Mouse (Mus musculus) Patski (cell line): ENCODE results near the gene Galnt18. TPM values are rescaled to one million over a fixed set of nuclear protein-coding genes. Genes with fewer than 3 reads are reported as not detected.

ENCODE experiments used
- ATAC-seq: fragments of 100-300 bp; one replicate; pipeline ENCODE4 v1.8.0; 2021
- CTCF ChIA-PET: fragments of 350-600 bp; sonication (Branson Sonifier 250); formaldehyde crosslinking; loops from one replicate; lab custom pipeline; 2022; ENCODE audit warnings: inconsistent platforms; lab: Charles Lee
- POLR2A ChIA-PET: fragments of 350-600 bp; sonication (Branson Sonifier 250); formaldehyde crosslinking; loops from one replicate; lab custom pipeline; 2022; ENCODE audit warnings: antibody characterized with exemption, inconsistent platforms; lab: Charles Lee
- DNase-seq: peaks from one replicate; pipeline ENCODE4 v3.0.0-alpha.2; 2011; ENCODE audit warnings: low read depth, low spot score
- H3K27me3 ChIP-seq: fragments of 371-371 bp; one replicate; pipeline ENCODE4 v1.5.1; 2021
- CTCF ChIP-seq: fragments of 100-300 bp; IDR thresholded peaks from one replicate; pipeline ENCODE4 v1.5.1; 2021
- in situ Hi-C: fragments of 300-500 bp; cut with MboI; formaldehyde crosslinking; loops from 3 replicates; pipeline ENCODE4 v1.11.1; 2018; ENCODE audit warnings: low pct_unique_long_range_greater_than_20kb, mixed read lengths
- polyA plus RNA-seq: library from polyadenylated mRNA; unstranded; gene quantifications from one replicate; pipeline ENCODE4 v1.2.3, GENCODE M21; 2021

Gene Galnt18
- polyA plus RNA-seq, 1 experiment from 2014 or later, result 6.1 TPM

GRCm38 (mm10) chr7:111433173-111433572 is 346.6 kb downstream of the Galnt18 start:
- no peak for TF ChIP-seq CTCF
- H3K27me3 ChIP-seq, result no peaks in the 10 kb centered on the region
- DNase-seq (no peak), ATAC-seq (no peak)
- in situ Hi-C loops, result no loop called here
- CTCF ChIA-PET, result interaction anchor here (1.0 kb wide), 1 partner anchor 9 kb away, joined by 4 read pairs; no protein-coding TSS in a partner anchor
- POLR2A ChIA-PET, result no interaction called here

GRCm38 (mm10) chr7:111427392-111427791 is 352.4 kb downstream of the Galnt18 start:
- DNase-seq, result no peak
- H3K27me3 ChIP-seq, result no peaks in the 10 kb centered on the region
- no peak for ATAC-seq
- ChIA-PET CTCF (interaction anchor here (1.8 kb wide), 1 partner anchor 11 kb away, joined by 5 read pairs; no protein-coding TSS in a partner anchor), POLR2A (no interaction called here)
- in situ Hi-C loops, result no loop called here
- TF ChIP-seq CTCF, result no peak

Other genes starting within 250 kb of the Galnt18 start
- 79.3 TPM for gene Usp47, start 243.5 kb upstream of the Galnt18 start, polyA plus RNA-seq